Comparison of ENCODE assay signal across 8 mouse cellular contexts in the genomic region with DNA sequence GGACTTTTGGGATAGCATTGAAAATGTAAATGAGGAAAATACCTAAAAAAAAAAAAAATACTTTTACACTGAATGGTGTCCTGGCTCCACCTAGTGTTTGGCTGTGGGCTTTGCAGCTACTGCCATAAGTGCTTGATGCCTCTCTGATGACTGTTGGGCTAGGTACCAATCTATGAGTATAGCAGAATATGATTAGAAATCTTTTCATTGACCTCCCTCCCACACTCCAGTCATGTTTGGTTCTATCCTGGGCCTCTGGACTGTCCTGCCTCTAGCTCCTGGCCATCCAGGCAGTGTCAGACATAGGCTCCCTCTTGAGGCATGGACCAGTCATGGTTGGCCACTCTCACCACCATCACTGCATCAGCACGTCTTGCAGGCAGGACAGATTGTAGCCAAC. TPM values are rescaled to one million over a fixed set of nuclear protein-coding genes. Genes with fewer than 3 reads are reported as not detected.
A peak's percentile ranks its signal among the peaks of the same experiment; 100 is the strongest.
DNase-seq lines count a peak whose midpoint lies in the region; ATAC-seq and TF ChIP-seq lines count a peak whose summit lies in the region.
"Had no signal": no experiment of that assay in that cellular context is flagged by ENCODE, and none has a peak within 500 bp of the region (broad histone marks: within the 10 kb centered on the region; RNA-seq: fewer than 3 reads in every experiment).

No protein-coding gene starts in this region.

- no peaks in the 10 kb centered on the region for H3K36me3 ChIP-seq in kidney, adult 2 months (ENCODE audit: control insufficient read depth, insufficient read depth, low read length)
- no peaks in the 10 kb centered on the region for H3K36me3 ChIP-seq in E14TG2a.4 (ENCODE audit: insufficient read depth, low read length)
- H3K36me3 ChIP-seq: liver, embryonic 15.5 days had no signal

- ATAC-seq in erythroid progenitor cell, adult 5-6 weeks (replicated peaks; ENCODE audit: low FRiP score, poor library complexity, severe bottlenecking) = peak; percentile 65

- no peak overlapping the region for H3K27ac ChIP-seq in kidney, adult 2 months (ENCODE audit: insufficient read depth, low read depth, low read length)
- H3K27ac ChIP-seq: liver, embryonic 15.5 days had no signal

- peak; percentile 67 for TF ChIP-seq CTCF in kidney, adult 2 months (conservative IDR thresholded peaks at IDR 0.05; ENCODE audit: insufficient read depth, insufficient read length, low read depth, low read length)
- peak; percentile 41 for TF ChIP-seq CTCF in E14TG2a.4 (conservative IDR thresholded peaks at IDR 0.05; ENCODE audit: low read length)

- no peaks in the 10 kb centered on the region for H3K4me1 ChIP-seq in kidney, adult 2 months (ENCODE audit: control insufficient read depth, insufficient read depth, low read length)
- no peaks in the 10 kb centered on the region for H3K4me1 ChIP-seq in E14TG2a.4 (replicated peaks; ENCODE audit: low read depth, low read length)

- WGBS in kidney, adult 2 months = 38% methylated on average over 1 of the region's 1 CpGs

- no peak overlapping the region for H3K4me3 ChIP-seq in kidney, adult 2 months (ENCODE audit: insufficient read depth, low read depth, low read length)
- no peak overlapping the region for H3K4me3 ChIP-seq in E14TG2a.4 (replicated peaks; ENCODE audit: low read length)
- H3K4me3 ChIP-seq: liver, embryonic 15.5 days had no signal

- no peaks in the 10 kb centered on the region for H3K9me3 ChIP-seq in E14TG2a.4 (ENCODE audit: low read length)
- H3K9me3 ChIP-seq: liver, embryonic 15.5 days had no signal

- no peaks in the 10 kb centered on the region for H3K27me3 ChIP-seq in kidney, adult 2 months (replicated peaks; ENCODE audit: control insufficient read depth, insufficient read depth, low read length)
- no peaks in the 10 kb centered on the region; the same call in 1 of the 2 replicates for H3K27me3 ChIP-seq in E14TG2a.4 (ENCODE audit: insufficient read depth, low read length)
- H3K27me3 ChIP-seq: liver, embryonic 15.5 days had no signal

- peak; percentile 46 for DNase-seq in kidney, adult 2 months
- no peak for DNase-seq in kidney, postnatal 14 days
- DNase-seq in B cell, adult 2 months = peak; percentile 67
- DNase-seq in mesoderm, embryonic 11.5 days (ENCODE audit: low read depth, low spot score) = peak; percentile 44
- no peak for DNase-seq in c-Kit-positive CD71-positive TER-119-positive erythroid progenitor cells, embryonic 14.5 days (ENCODE audit: low spot score)

- TF ChIP-seq POLR2A in kidney, adult 2 months (IDR thresholded peaks at IDR 0.05; ENCODE audit: low read depth, low read length) = no peak

RNA-seq across cellular contexts. Expression of a gene that starts 5.8 kb away (rescaled TPM):
- 2.7 and 4.1 TPM in 2 replicates for polyA plus RNA-seq in kidney, adult 2 months (2012; rRNA removed)
- not detected in 2 replicates for total RNA-seq in erythroid progenitor cell, adult 5-6 weeks (2015; ENCODE audit: low replicate concordance)
- not detected in 2 replicates for total RNA-seq in erythroid progenitor cell, adult 5-6 weeks (2017; ENCODE audit: low replicate concordance)
- polyA plus RNA-seq: liver, embryonic 15.5 days had no signal

RNA-seq across cellular contexts. Expression of a gene that starts 32.4 kb away (rescaled TPM):
- polyA plus RNA-seq in kidney, adult 2 months (2012; rRNA removed) = 4.5 and 8.4 TPM in 2 replicates
- total RNA-seq in erythroid progenitor cell, adult 5-6 weeks (2015; ENCODE audit: low replicate concordance) = 54.1 and 55.9 TPM in 2 replicates
- total RNA-seq in erythroid progenitor cell, adult 5-6 weeks (2017; ENCODE audit: low replicate concordance) = 17.2 and 18.8 TPM in 2 replicates

RNA-seq across cellular contexts. Expression of a gene that starts 33.2 kb away (rescaled TPM):
- not detected in 2 replicates for polyA plus RNA-seq in kidney, adult 2 months (2012; rRNA removed)
- total RNA-seq in erythroid progenitor cell, adult 5-6 weeks (2015; ENCODE audit: low replicate concordance) = not detected in 2 replicates
- total RNA-seq in erythroid progenitor cell, adult 5-6 weeks (2017; ENCODE audit: low replicate concordance) = not detected in 2 replicates
- polyA plus RNA-seq: liver, embryonic 15.5 days had no signal

RNA-seq across cellular contexts. Expression of a gene that starts 44.8 kb away (rescaled TPM):
- polyA plus RNA-seq in kidney, adult 2 months (2012; rRNA removed) = 12.1 and 15.1 TPM in 2 replicates
- total RNA-seq in erythroid progenitor cell, adult 5-6 weeks (2015; ENCODE audit: low replicate concordance) = 10.5 and 29.3 TPM in 2 replicates
- total RNA-seq in erythroid progenitor cell, adult 5-6 weeks (2017; ENCODE audit: low replicate concordance) = 19.6 and 28.1 TPM in 2 replicates

RNA-seq across cellular contexts. Expression of a gene that starts 45.3 kb away (rescaled TPM):
- 0.02 TPM in 1 of 2 replicates, not detected in the other for polyA plus RNA-seq in kidney, adult 2 months (2012; rRNA removed)
- not detected in 2 replicates for total RNA-seq in erythroid progenitor cell, adult 5-6 weeks (2015; ENCODE audit: low replicate concordance)
- total RNA-seq in erythroid progenitor cell, adult 5-6 weeks (2017; ENCODE audit: low replicate concordance) = not detected in 2 replicates
- polyA plus RNA-seq: liver, embryonic 15.5 days had no signal

Comparison
In these comparisons a context has a peak if more than half of its experiments do, and no peak if none do; other contexts are left out.
1. DNase-seq: peak in kidney, adult 2 months (single experiment), B cell, adult 2 months (2 of 2) and mesoderm, embryonic 11.5 days (single experiment); none in kidney, postnatal 14 days (single experiment) and c-Kit-positive CD71-positive TER-119-positive erythroid progenitor cells, embryonic 14.5 days (single experiment).